Mouse (Mus musculus): ENCODE results near the gene Hoxa6. TPM values are rescaled to one million over a fixed set of nuclear protein-coding genes. Genes with fewer than 3 reads are reported as not detected.

The Hoxa6 gene
- polyA plus RNA-seq (2017; shearing (Covaris generic)) = under 1 TPM in 1 of 2 experiments, not detected in 1; 0.98 TPM

GRCm38 (mm10) chr6:52208072-52208867 is at the start of gene Hoxa6:
Hoxa6 (minus strand) TSS chr6:52208722.

DNA sequence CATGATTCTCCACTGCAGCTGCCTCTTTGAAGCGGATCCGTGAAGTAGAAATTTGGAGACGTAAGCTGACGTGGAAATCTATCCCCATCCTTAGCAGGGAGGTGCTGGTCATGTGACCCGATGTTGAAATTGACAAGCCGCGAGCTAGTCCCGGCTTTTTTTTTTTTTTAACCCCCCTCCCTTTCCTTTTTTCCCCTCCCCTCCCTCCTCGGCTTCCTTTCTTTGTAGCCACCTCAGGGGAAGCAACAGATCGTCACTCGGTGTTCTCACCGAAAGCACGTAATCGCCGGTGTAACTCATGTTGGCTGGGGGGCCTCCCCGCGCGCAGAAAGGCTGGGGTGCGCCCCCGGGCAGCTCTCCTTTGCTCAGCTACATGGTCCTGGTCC is 37.2 kb upstream of the Hoxa6 start, which contains the start of gene Hoxa11:
Hoxa11 (minus strand) TSS at position 54 of the 386 bp plus-strand sequence.

DNA sequence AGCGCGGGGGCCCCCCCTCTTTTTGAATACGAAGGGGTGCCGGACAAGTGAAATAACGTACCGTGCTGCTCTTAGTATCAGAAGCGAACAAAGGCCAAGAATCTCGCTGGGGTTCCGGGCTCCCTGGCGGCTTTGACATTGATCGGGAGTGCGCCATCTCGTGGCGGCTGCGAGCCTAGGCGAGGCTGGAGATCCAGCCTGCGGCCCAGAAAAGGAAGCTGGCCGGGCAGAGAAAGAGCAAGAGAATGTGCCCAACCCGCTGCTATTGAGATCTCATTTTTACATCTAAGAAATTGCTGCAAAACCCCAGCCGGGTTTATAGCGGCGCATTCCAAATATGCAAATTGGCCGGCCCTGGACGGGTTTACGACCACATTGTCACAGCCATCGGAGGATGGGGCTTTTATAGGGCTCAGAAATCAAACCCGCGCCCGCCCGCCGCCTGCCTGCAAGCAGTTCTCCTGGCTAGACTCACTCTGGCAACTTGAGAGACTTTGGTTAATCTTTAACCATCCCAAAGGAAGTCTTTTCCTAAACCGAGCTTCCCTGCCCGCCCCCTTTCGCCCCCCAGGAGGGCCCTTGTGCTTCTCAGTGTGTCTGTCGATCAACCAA is 32.0 kb upstream of the Hoxa6 start, which contains the start of gene Hoxa10:
Hoxa10 (minus strand) TSS at position 466 of the 612 bp plus-strand sequence.

DNA sequence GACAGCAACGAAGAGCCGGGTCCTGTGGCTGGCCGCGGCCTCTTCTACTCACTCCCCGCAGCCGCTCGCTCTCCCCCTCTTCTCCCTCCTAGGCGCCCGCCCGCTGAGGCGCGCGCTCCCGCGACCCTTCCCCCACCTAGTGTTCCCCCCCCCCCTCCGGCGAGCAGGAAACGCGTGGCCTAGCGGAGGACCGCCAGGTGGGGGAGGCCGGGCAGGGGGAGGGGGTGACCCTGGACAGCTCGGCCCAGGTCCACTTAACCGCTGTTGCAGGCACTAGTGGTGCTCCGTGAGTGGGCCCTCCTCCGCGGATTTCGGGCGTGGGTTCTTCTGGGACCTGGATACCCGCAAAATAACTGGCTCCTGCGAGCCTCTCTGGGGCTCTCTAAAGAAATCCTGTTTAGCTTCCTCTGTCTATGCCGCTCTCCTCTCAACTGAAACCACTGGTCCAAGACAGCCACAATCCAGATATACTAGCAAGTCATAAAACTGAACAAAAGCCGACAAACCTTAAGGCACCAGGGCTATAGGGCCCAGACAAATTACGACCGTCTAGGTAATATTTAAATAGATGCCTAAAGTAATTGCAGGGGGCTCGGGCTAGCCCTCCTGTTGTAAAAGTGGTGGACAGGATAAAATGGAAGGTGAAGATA is 22.1 kb upstream of the Hoxa6 start, which contains the start of gene Hoxa9:
Hoxa9 (minus strand) TSS at position 574 of the 650 bp plus-strand sequence.

GRCm38 (mm10) chr6:52221337-52221992 is 12.9 kb upstream of the Hoxa6 start, which contains the start of gene Hoxa7:
Hoxa7 (minus strand) TSS chr6:52221854.

DNA sequence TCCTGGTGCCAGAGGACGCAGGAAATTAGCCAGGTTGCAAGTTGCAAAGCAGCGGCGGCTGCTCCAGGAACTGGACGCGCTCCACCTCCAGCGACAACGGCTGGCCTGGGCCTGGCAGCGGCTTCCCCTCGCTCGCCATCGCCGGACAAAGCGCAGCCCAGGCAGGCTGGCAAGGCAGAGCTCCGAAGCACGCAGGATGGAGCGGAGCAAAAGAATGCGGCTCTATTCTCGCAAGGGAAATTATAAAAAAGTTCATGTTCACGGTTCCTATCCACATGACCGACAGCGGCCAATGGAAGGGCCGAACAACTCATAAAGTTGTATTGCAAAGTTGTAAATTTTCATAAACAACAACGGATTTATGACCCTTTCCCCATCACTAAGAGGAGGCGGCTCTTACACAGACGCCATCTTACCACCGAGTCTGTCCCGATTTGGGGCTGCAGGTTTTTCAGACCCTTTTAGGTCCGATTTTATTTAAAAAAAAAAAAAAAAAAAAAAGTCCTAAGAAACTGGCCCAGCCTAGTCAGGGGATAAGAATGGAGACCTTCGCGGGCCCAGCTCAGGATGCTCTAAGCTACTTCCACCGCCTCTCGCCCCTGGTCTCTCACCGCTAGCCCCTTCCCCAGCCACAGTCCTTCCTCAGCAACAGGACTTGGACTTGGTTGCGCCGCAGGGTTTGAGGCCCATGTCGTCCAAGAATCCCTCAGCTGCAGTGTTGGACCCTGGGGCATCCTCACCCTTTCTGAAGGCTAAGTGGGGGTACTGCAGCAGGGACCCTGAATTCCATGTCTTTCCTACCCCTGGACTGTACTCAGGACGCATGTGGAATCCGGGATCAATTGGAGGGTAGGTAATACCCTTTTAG is 4.8 kb upstream of the Hoxa6 start, which contains the start of the genes Hoxa3 and Gm28308:
Hoxa3 (minus strand) TSS at position 218 of the 868 bp plus-strand sequence.
Gm28308 (minus strand) TSS at position 221 of the 868 bp plus-strand sequence.

DNA sequence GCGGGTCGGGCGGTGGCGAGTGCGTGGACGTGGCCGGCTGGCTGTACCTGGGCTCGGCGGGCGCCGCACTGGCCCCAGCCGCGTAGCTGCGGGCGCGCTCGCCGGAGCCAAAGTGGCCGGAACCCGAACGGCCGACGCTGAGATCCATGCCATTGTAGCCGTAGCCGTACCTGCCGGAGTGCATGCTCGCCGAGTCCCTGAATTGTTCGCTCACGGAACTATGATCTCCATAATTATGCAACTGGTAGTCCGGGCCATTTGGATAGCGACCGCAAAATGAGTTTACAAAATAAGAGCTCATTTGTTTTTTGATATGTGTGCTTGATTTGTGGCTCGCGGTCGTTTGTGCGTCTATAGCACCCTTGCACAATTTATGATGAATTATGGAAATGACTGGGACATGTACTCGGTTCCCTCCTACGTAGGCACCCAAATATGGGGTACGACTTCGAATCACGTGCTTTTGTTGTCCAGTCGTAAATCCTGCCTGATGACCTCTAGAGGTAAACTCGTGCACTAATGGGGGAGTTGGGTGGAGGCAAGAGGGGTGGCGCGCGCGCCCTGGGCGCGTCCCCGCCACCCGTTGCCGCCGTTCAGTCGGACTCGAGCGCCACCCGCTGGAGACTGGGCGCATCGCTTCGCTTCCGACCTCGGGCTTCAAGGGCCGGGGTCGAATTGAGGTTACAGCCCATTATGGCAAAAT is 4.3 kb downstream of the Hoxa6 start, which contains the start of gene Hoxa5:
Hoxa5 (minus strand) TSS at position 538 of the 703 bp plus-strand sequence.

DNA sequence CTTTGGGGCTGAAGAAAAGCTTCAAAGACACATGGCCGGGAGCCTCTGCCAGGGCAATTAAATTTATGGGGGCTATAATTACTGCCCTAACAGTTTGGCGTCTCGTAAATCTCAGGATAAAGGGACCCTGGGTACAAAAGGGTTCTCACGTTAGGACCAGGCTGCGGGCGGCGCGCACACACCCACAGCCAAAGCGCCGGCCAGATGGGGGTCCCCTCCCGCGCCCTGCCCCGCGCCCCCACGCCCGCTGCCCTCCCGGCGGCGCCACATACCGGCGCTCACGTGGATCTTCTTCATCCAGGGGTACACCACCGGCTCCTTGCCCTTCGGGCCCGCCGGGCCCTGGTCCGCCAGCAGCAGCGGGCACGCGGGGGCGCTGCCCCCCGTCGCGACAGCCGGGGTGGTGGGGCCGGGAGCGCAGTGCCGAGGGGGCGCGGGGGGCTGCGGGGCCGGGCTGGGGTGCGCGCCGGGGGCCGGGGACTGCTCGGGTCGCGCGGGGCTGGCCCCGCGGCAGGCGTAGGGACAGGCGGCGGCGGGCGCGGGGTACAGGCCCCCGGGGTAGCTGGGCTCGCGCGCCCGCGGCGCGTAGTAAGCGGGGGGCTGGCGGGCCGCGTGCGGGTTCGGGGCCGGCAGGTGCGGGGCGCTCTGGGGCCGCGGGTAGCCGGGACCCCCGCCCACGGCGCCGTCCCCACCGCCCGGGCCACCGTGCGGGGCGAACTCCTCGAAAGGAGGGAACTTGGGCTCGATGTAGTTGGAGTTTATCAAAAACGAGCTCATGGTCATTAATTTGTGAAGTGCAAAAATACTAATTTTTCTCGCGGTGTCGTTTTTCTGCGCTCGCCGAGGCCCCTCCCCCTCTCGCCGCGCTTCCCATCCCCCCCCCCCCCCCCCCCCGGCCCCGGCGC is 17.4 kb downstream of the Hoxa6 start, which contains the start of gene Hoxa4:
Hoxa4 (minus strand) TSS at position 848 of the 905 bp plus-strand sequence.

DNA sequence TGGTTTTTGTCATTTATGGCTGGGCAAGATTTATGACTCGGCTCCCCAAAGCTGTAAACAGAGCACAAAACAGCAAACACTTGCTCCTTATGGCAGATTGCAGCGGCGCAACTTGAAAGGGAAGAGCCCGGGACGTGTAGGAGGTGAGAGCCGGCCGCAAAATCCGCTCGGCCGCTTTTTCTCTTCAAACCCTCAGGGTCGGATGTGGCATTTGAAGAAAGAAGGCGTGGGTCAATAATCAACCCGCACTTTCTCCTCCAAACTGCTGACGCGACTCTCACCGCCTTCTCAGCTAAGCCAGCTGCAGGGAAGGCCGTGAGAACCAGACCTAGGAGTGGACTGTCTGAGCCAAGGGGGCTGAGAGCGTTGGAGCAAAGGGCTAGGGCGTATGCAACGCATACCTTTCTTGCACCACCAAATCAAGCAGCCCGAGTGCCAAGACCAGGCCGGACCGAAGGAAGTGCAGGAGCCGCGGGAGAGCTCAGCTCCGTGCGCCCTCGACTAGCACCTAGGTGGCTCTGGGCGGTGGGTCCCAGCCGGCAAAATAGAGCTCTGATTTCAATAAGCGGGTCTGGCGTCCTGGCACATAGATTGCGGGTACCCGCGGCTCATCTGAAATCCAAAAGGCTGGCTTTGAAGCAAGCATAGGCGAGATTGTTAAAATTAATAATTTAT is 31.3 kb downstream of the Hoxa6 start, which contains the start of gene 5730596B20Rik:
5730596B20Rik (plus strand) TSS at position 438 of the 675 bp plus-strand sequence.

DNA sequence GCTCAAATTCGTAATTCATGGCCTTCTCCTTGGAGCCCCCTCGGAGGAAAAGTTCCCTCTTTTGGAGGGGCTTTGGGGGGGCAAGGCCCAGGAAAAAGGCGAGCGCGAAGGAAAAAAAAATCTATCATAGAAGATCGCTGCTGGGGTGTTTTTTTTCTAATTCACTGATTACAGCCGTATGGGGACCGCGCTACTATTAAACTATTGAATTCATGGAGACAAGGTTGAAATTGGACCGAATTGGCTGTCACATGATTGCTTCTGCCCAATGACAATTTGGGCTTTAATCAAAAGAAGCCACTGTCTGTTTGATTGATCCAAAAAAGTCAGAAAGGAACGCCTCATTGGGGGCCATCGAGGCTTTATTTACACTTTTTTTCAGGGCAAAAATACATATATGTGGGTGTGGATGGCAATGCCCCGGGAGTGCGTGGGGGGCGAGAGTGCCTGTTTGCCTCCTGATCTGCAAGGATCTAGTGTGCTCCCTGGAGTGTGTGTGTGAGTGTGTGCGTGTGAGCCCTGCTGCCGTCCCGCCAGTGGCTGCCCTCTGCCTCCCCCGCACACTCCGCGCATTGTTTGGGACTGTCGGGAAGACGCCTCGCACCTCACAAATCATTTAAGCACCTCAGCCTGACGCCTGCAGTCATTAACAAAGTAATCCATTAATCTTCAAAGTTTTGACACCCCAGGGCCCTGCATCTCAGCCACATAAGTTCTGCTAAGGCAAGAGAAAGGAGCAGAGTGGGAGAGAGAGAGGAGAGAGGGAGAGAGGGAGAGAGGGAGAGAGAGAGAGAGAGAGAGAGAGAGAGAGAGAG is 43.7 kb downstream of the Hoxa6 start, which contains the start of gene Hoxa2:
Hoxa2 (minus strand) TSS at position 206 of the 815 bp plus-strand sequence.

GRCm38 (mm10) chr6:52158276-52159051 is 50.1 kb downstream of the Hoxa6 start, which contains the start of gene Hoxa1:
Hoxa1 (minus strand) TSS chr6:52158317.

Other genes starting within 250 kb of the Hoxa6 start
- gene Skap2, start 196.2 kb downstream of the Hoxa6 start, polyA plus RNA-seq (2017; shearing (Covaris generic)) = 10 to 100 TPM; 24.9 to 25.9 TPM
- gene Hoxa1, start 50.4 kb downstream of the Hoxa6 start, polyA plus RNA-seq (2017; shearing (Covaris generic)) = not detected
- gene Hoxa2, start 43.9 kb downstream of the Hoxa6 start, polyA plus RNA-seq (2017; shearing (Covaris generic)) = under 1 TPM in 1 of 2 experiments, not detected in 1; 0.37 TPM
- gene 5730596B20Rik, start 31.2 kb downstream of the Hoxa6 start, polyA plus RNA-seq (2017; shearing (Covaris generic)) = under 1 TPM; 0.13 to 0.47 TPM
- gene Hoxa4, start 17.0 kb downstream of the Hoxa6 start, polyA plus RNA-seq (2017; shearing (Covaris generic)) = not detected
- gene Hoxa5, start 4.1 kb downstream of the Hoxa6 start, polyA plus RNA-seq (2017; shearing (Covaris generic)) = under 1 TPM in 1 of 2 experiments, not detected in 1; 0.39 TPM
- under 1 TPM; 0.37 to 0.77 TPM for gene Hoxa3, start 4.6 kb upstream of the Hoxa6 start, polyA plus RNA-seq (2017; shearing (Covaris generic))
- gene Gm28308, start 4.6 kb upstream of the Hoxa6 start, polyA plus RNA-seq (2017; shearing (Covaris generic)) = not detected
- 1 to 10 TPM; 1.5 to 4.1 TPM for gene Hoxa7, start 13.1 kb upstream of the Hoxa6 start, polyA plus RNA-seq (2017; shearing (Covaris generic))
- 1 to 10 TPM in 1 of 2 experiments, under 1 TPM in 1; 0.51 to 4.0 TPM for gene Hoxa9, start 22.4 kb upstream of the Hoxa6 start, polyA plus RNA-seq (2017; shearing (Covaris generic))
- gene Hoxa10, start 32.1 kb upstream of the Hoxa6 start, polyA plus RNA-seq (2017; shearing (Covaris generic)) = under 1 TPM; 0.22 to 0.30 TPM
- not detected for gene Hoxa11, start 37.1 kb upstream of the Hoxa6 start, polyA plus RNA-seq (2017; shearing (Covaris generic))
- gene Hoxa13, start 52.2 kb upstream of the Hoxa6 start, polyA plus RNA-seq (2017; shearing (Covaris generic)) = not detected
- gene Evx1, start 104.8 kb upstream of the Hoxa6 start, polyA plus RNA-seq (2017; shearing (Covaris generic)) = under 1 TPM in 1 of 2 experiments, not detected in 1; 0.65 TPM

Measured in inflammation-experienced regulatory T-cells (primary cell).